Mouse (Mus musculus) kidney, adult 2 months (tissue): ENCODE measurements around the gene Tnfrsf13b.

Experiments used
- CTCF ChIP-seq: fragments of 200-500 bp; conservative IDR thresholded peaks from 2 replicates; pipeline ENCODE4 v1.5.1; 2011; ENCODE audit warnings: low read depth, mild to moderate bottlenecking, control low read depth, low read length, moderate library complexity, mixed read lengths; ENCODE audit not compliant: insufficient read depth, insufficient read length
- POLR2A ChIP-seq: fragments of 200-500 bp; IDR thresholded peaks from one replicate; pipeline ENCODE4 v1.6.1; 2011; ENCODE audit warnings: low read depth, low read length, control low read depth

DNA sequence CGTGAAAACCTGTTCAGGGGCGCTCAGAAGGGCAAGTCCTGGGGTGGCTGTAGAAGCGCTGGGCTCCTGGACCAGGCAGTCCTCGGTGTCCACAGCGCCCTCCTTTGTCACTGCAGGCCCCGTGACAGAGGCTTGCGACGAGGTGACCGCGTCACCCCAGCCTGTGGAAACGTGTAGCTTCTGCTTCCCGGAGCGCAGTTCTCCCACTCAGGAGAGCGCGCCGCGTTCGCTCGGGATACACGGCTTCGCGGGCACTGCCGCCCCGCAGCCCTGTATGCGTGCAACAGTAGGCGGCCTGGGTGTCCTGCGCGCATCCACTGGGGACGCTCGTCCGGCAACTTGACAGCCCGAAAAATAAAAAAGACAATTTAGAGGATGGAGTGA lies 20.7 kb downstream of the Tnfrsf13b start:
- TF ChIP-seq POLR2A (no peak), CTCF (no peak)
